Mouse (Mus musculus) regulatory T cell (primary cell): ENCODE measurements around the gene Tex14.
"Not testable (repeated sequence)": the region's sequence is repeated elsewhere in the genome, so short reads cannot be mapped to it uniquely, and the experiment has no call there.

Experiments used
- in situ Hi-C: fragments of 300-600 bp; cut with MboI, MseI; formaldehyde crosslinking; loops from one replicate; pipeline ENCODE4 v1.15.1; 2025; ENCODE audit warnings: high pct_unique_total_duplicates

Gene Tex14

DNA sequence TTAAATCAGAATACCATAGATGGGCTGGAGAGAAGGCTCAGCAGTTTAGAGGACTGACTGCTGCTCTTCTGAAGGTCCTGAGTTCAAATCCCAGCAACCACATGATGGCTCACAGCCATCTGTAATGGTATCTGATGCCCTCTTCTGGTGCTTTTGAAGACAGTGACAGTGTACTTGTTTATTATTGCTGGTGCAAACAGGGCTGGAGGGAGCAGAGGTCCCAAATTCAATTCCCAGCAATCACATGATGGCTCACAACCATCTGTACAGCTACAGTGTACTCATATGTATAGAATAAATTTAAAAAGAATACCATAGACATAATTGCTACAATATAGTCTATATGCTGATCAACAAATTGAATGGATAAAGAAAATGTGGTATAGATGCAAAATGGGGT is 42.6 kb downstream of the Tex14 start:
- in situ Hi-C loops: loop anchor here (25.0 kb wide), 1 partner anchor 860 kb away; no protein-coding TSS in a partner anchor

DNA sequence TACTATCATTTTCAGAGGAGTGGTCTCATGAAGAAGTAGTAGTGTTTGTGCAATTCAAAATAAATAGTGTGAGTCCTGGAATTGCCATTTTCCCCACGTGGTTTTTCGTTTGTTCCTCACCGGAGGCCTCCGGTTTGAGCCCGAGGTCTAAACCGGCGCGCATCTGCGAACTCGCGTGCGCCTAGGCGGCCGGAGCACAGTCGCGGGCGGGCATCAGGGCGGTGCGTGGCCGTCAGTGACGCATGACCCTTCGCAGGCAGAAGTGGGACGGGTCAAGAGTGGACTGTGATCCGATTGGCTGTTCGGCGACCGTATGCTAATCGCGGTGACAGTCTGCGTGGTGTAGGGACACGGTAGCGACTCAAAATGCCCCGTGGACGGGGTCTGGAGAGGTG is 43.2 kb downstream of the Tex14 start:
- in situ Hi-C loops: loop anchor here (25.0 kb wide), 1 partner anchor 861 kb away; no protein-coding TSS in a partner anchor

DNA sequence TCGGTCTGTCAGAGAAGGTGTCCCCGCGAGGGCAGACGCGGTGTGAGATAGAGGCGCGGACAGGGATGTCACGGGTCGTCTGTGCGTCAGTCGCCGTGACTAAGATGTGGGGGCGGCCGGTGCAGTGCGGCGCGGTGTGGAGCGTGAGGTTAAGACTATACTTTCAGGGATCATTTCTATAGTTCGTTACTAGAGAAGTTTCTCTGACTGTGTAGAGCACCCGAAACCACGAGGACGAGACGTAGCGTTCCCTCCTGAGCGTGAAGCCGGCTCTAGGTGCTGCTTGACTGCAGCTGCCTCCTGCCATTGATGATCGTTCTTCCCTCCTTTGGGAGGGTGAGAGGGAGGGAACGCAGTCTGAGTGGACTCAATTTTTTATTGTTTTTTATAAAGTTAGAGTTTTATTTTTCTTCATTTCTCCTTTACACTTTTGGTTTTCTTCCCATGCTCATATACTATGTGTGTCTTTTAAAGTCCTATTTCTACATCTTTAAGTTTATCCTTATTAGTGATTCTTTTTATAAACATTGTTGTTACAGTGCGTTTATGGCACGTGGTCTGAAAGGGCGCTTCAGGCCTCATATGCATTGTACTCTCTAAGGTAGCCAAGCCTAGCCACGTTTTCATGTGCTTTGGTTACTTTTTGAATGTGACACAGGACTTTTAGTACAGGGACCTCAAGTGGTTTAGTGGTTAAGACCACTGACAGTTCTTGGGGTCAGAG is 43.8 kb downstream of the Tex14 start:
- in situ Hi-C loops: loop anchor here (25.0 kb wide), 1 partner anchor 861 kb away; no protein-coding TSS in a partner anchor

GRCm38 (mm10) chr11:87449200-87449547 is 44.3 kb downstream of the Tex14 start:
- in situ Hi-C loops: loop anchor here (25.0 kb wide), 1 partner anchor 862 kb away; no protein-coding TSS in a partner anchor

DNA sequence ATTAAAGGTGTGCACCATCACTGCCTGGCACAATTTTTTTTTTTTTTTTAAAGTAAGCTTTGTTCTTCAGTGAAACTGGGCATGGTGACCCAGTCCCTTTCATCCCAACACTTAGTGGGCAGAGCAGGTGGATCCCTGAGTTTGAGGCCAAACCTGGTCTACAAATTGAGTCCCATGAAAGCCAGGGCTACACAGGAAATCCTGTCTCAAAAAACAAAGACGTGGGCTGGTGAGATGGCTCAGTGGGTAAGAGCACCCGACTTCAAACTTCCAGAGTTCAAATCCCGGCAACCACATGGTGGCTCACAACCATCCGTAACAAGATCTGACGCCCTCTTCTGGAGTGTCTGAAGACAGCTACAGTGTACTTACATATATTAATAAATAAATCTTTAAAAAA is 45.0 kb downstream of the Tex14 start:
- in situ Hi-C loops: loop anchor here (25.0 kb wide), 1 partner anchor 863 kb away; no protein-coding TSS in a partner anchor

GRCm38 (mm10) chr11:87452779-87453178 is 47.9 kb downstream of the Tex14 start:
- in situ Hi-C loops: not testable (repeated sequence)

- in situ Hi-C loops: no loop called here
These were observed 48.6 kb downstream of the Tex14 start for GRCm38 (mm10) chr11:87453216-87454034.

DNA sequence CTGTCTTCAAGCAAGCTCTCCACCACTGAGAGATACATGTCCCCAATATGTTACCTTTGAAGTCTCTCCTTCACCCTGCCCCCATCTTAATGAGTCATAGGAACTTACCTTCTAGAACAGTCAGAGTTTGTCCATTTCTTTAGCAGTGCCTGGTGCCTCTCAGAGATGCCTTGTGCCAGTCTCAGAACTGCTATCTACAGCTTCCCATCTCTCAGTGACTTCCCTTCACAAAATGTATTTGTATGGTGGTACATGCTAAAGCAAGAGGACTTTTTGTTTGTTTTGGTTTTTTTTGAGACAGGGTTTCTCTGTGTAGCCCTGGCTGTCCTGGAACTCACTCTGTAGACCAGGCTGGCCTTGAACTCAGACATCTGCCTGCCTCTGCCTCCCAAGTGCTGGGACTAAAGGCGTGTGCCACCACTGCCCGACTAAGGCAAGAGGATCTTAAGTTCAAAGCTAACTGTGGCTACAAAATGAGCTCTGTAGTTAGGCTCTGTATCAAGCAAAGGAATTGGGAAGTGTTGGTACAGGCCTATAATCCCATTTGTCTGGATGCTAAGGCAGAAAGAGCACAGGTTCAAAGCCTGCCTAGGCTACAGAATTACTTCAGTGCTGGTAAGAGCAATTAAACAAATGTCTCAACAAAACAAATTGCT is 49.3 kb downstream of the Tex14 start:
- in situ Hi-C loops: no loop called here

GRCm38 (mm10) chr11:87455573-87455972 is 50.7 kb downstream of the Tex14 start:
- in situ Hi-C loops: no loop called here

DNA sequence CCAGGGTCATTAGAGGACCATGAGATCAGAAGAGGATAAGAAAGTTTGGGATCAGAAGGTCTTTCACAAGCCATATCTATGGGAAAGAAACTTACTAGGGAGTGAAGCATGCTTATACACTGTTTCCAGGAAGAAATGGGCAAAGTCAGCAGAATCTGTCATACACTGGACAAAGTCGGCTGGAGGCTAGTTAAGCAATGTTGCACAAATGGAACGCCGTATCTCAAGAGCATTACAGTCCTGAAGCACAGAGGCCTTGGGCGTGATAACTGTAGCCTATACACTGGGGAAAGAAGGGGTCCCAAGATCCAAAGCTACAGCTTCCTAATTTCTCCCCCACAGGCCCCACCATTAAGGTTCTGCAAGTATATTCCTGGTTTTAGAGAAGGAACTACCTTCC is 51.1 kb downstream of the Tex14 start:
- in situ Hi-C loops: no loop called here

GRCm38 (mm10) chr11:87460566-87460965 is 55.7 kb downstream of the Tex14 start:
- in situ Hi-C loops: no loop called here

DNA sequence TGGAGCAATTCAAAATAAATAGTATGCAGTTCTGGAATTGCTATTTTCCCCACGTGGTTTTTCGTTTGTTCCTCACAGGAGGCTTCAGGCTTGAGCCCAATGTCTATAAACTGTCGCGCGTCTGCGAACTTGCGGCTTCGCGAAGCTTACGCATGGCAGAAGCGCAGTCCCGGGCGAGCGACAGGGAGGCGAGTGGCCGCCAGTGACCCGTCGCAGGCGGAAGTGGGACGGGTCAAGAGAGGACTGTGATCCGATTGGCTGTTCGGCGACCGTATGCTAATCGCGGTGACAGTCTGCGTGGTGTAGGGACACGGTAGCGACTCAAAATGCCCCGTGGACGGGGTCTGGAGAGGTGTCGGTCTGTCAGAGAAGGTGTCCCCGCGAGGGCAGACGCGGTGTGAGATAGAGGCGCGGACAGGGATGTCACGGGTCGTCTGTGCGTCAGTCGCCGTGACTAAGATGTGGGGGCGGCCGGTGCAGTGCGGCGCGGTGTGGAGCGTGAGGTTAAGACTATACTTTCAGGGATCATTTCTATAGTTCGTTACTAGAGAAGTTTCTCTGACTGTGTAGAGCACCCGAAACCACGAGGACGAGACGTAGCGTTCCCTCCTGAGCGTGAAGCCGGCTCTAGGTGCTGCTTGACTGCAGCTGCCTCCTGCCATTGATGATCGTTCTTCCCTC is 57.1 kb downstream of the Tex14 start:
- in situ Hi-C loops: not testable (repeated sequence)

- in situ Hi-C loops: no loop called here
These were observed 57.8 kb downstream of the Tex14 start for GRCm38 (mm10) chr11:87462461-87463242.

GRCm38 (mm10) chr11:87463243-87463540 is 58.3 kb downstream of the Tex14 start:
- in situ Hi-C loops: no loop called here

GRCm38 (mm10) chr11:87463792-87464430 is 59.0 kb downstream of the Tex14 start:
- in situ Hi-C loops: not testable (repeated sequence)

GRCm38 (mm10) chr11:87465990-87466593 is 61.2 kb downstream of the Tex14 start:
- in situ Hi-C loops: no loop called here

DNA sequence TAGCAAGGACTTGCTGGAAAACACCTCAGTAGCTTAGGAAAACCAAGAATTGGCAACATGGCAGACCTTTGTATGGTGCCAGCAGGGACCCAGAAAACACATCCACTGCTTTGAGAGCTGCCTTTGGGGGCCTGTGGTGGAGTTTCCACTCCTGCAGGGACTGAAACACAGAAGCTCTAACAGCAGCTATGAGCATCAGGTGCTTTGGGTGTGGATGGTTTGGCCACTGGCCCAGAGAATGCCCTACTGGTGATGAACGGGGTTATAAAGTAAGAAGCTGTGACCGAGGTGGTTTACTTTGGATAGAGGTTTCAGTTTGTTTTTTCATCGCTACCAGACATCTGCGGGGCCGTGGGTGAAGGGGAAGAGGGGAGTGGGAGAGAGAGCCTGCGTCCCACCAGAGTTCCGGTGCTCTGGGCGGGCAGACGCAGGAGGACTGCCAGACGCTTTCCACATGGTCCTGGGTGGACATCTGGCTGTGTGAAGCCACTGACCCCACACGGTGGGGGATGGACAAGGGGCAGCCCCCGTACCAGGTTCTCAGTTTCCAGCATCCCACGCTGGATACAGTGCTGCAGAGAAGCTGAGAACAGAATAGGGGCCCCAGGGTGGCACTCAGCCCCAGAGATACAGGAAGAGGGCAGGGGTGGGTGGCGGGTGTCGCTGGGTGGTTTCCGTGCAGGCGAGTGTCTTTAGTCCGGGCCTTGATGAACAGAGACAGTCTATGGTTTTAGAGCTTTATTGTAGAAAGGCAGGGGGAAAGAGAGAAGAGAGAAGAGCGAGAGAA is 62.8 kb downstream of the Tex14 start:
- in situ Hi-C loops: no loop called here

DNA sequence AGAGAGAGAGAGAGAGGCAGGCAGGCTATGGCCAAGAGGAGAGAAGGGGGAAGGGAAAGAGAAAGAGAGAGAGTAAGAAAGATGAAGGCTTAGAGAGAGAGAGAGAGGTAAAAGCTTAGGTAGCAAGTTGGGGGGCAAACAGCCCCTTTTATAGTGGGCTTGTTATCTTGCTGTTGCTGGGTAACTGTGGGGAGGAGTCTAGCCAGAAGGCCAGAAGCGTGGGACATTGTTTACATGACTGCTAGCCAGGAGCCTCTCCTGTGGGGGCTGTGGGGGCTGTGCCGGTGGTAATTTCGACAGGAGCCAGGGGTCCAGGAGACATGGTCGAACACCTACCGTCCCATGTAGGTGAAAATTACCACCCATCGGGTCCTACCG is 63.4 kb downstream of the Tex14 start:
- in situ Hi-C loops: no loop called here

- in situ Hi-C loops: no loop called here
These were observed 63.9 kb downstream of the Tex14 start for GRCm38 (mm10) chr11:87468706-87469315.
